Mouse (Mus musculus): ENCODE results near the gene Kif1a.
"Not testable (repeated sequence)": the region's sequence is repeated elsewhere in the genome, so short reads cannot be mapped to it uniquely, and the experiment has no call there.

The Kif1a gene

DNA sequence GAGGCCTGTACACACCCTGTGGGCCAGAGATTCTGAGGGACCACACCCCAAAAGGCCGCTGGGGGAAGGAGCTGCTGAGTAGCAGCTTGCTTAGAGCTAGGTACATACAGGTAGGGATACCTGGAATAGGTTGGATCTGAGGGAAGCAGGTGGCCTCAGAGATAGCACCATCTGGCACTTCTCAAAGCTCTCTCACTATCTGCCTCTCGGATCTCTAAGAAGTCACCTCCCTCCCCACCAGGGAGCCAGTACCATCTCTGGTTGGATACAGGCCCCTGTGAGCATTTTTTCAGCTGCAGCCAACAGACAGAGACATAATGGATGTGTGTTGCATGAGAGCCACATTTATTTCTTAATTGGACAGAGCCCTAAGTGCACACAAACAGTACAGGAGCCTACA lies 86.6 kb downstream of the Kif1a start:
- DNase-seq = no peak

DNA sequence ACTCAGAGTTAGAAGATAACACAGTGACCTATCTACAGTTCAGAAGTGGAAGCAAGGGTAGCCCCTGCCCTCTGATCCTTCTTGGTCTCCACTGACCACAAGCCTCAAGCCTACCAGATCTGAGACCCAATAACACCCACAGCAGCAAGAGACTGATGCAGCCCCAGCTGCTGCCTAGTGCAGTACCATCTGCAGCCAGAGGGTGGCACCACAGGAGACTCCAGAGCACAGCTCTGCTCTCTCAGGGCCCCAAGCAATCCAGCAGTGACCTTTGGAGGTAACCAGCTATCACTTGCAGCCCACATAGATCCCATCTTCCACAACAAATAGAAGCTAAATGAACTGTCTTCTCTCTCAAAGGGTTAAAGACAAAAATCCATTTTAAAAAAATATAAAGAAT lies 87.3 kb downstream of the Kif1a start:
- DNase-seq = peak; percentile 76

DNA sequence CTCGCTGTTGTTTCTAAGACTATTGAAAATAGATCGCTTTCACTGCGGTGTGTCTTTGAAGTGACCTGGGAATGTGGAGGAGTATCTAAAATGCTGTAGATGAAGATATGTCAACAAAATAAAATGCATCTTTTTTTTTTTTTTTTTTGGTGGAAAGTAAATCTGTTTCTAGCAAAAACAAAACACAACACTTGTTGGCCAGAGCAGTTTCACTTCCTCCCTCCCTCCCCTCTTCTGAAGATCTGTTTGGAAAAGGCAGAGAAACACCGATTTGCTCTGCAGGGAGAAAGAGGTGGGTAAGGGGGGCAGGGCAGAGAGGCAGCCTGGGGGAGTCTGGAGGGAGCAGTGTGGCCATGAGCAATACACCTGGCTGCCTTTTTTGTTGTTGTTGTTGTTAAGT lies 88.4 kb downstream of the Kif1a start:
- no peak for DNase-seq

DNA sequence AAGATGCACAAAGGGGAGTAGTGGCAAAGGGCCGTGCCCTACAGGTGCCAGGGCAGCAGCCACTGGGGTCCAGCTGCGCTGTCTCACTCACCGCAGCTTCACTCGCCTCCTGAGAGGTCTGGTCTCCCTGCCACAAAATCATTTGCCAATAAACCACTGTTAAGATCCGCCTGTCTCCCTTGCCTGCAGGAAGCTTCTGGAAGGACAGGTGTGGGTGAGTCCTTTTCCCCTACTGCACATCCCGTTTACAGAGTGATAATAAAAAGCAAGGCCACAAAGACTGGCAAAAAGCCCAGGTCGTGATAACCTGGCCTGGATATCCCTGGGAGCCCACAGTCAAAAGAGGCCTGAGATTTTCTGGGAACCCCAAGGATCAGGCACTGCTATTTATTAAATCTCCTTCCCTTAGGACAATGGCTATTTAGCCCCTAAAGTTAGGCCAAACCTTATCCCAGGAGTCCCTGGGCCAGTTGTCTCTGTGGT lies 89.6 kb downstream of the Kif1a start:
- DNase-seq = no peak

DNA sequence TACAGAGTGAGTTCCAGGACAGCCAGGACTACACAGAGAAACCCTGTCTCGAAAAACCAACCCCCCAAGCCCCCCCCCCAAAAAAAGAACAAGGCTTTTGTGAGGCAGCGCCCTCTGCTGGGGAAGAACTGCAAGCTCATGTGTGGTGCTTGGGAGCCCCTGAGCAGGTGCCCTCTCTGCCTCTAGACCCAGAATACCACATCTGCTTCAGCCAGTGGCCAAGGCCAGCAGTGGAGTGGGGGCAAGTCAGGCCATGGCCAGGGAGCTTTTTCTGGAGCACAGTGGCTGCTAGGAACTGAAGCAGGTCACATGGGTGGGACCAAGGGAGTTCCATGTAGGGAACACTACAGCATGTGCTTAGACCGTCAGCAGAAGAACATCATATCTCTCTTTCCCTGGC lies 91.0 kb downstream of the Kif1a start:
- DNase-seq = no peak

DNA sequence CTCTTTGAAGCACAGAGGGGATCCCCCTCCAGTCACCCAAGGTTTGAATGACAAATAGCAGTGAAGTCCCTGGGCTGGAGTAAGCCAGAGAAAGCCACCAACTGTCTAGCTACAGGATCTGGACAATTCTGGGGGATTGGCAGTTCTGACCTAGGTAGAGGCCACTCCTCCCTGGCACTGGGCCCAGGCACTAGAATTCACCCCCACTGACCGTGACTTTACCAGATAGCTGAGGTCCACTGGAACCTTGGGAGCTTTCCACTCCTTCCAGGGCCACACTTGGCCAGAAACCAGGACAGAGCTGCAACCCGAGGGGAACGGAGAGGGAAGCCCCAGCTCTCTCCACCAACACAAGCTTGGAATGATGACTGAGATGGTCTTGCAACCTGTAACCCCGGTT lies 92.6 kb downstream of the Kif1a start:
- DNase-seq = no peak

DNA sequence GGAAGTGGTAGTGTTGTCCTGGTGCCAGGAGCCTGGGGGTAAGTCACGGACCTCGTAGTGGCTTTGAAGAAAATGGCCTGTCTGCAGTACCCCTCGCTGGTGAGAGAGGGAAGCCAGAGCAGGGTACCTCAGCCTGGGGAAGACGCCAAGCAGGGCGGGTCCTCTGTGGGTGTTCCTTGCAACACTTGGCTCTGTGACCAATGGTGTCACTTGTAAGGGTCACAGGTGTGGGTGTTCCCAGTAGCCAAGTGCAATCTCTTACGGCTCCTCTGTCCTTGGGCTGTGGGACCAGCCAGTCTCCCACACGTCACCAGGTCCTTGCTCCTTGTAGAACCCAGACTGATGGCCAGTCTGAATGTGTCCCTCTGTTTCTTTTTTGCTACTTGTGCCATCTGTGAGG lies 95.7 kb downstream of the Kif1a start, which contains the start of gene Aqp12:
Aqp12 (plus strand) TSS at position 274 of the 400 bp plus-strand sequence.
- no peak for DNase-seq

DNA sequence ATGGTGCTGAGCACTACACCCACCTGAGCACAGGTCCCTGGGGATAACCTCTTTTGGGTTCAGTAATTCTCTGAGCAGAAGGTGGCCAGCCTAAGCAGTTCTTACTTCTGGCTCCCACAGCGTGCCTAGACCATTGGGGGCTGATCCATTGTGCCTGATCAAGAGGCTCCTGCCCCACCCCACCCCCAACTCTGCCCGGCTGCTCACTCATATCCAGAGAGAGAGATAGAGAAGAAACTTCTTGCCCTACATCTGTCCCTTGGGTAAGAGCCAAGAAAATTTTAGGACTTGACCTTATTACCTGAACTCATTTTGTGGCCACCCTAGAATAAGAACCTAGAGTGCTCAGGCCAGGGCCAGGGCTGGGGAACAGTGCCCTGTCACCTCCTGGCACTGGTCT lies 108.9 kb downstream of the Kif1a start:
- DNase-seq = no peak

DNA sequence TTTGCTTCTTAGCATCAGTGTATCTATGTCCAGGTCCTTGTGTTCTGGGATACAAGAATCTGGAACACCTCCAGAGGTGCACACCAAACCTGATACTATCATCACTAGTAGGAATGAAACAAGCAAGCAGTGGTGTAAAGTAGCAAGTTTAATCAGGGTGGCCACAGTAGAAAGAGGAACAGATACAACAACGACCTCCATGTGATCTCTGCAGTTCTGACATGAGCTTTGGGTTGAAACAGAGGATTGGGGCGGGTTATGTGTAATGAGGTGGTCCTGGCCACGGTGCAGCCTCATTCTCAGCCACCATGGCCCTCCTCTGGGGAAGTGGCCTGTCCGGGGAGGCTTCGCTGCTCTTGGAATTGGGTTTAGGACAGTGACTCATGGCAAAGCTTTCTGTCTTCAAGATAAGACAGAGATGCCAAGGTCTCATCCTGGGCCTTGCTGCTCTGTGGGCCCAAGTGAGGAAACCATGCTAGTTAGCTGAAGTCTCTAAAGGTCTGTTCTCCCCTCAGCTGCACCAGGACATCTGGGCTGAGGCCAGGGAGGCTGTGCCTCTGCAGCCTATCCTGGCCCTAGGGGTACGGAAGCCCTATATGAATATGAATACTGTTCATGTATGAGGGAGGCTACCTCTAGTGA lies 109.4 kb downstream of the Kif1a start:
- no peak for DNase-seq

DNA sequence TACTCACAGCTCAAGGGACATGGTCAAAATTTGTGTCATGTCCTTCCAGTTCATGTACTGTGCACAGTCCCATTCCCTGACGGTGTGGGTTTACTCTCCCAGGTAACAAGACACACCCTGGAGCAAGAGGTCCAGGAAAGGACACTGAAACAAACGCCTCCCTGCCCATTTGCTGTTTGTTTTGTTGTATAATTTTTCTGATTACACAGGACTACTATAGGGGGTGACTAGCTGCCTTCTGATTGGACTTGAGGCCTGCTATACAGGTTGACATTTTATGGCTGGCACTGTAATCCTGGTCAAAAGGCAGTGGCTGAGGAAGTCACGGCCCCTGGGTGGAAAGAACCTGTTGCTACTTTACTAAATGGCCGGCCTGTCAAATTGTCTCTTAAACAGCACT lies 111.9 kb downstream of the Kif1a start:
- DNase-seq = no peak

DNA sequence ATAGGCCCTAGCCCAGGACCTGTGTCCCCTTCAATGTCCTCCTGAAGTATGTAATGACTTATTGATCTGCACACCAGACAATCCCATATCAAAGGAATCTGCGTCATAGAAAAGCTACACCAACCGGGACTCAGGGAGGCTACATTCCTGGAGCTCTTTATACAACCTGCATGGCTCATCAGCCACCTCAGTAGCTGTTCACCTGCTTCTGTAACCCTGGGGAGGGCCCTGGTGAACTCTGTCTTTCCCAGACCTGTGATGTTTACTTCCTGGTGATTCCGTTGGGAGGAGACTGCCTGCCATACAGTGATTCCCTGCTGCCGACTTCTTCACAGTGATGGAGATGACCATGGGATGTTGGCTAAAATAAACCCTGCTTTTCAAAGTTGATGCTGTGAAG lies 112.9 kb downstream of the Kif1a start:
- no peak for DNase-seq

DNA sequence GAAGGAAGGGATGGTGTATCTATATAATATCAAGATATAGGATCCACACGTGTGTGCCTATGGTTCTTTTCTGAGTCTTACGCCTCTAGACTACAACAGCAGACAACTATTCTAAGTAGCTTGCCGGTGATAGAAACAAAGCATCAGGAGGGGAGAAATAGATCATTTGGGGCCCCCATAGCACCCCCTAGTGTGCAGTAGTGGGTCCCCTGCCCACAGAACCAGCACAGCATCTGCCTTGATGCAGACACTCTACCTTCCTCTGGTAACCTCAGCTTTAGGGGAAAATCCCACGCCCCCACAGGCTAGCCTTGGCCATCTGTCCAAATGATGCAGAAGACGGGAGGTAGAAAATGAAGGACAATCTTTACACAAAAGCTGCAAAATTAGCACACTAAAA lies 116.8 kb downstream of the Kif1a start:
- DNase-seq = no peak

DNA sequence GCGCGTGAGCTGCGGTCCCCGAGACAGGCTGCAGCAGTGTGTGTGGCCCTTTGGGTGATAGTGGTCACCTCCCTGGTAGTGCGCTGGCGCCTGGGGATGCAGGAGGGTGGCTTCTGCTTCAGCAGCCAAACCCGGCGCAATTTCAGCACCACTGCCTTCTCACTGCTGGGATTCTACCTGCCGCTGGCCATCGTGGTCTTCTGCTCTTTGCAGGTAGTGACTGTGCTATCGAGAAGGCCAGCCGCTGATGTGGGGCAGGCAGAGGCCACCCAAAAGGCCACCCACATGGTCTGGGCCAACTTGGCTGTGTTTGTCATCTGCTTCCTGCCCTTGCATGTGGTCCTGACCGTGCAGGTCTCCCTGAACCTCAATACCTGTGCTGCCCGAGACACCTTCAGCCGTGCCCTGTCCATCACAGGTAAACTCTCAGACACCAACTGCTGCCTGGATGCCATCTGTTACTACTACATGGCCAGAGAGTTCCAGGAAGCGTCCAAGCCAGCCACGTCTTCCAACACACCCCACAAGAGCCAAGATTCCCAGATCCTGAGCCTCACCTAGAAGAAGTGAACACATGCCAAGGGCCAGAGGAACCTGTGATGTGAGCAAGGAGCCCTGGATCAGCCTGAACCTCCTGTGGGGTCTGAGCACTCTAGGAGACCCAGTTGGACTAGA lies 118.7 kb downstream of the Kif1a start:
- DNase-seq = no peak

DNA sequence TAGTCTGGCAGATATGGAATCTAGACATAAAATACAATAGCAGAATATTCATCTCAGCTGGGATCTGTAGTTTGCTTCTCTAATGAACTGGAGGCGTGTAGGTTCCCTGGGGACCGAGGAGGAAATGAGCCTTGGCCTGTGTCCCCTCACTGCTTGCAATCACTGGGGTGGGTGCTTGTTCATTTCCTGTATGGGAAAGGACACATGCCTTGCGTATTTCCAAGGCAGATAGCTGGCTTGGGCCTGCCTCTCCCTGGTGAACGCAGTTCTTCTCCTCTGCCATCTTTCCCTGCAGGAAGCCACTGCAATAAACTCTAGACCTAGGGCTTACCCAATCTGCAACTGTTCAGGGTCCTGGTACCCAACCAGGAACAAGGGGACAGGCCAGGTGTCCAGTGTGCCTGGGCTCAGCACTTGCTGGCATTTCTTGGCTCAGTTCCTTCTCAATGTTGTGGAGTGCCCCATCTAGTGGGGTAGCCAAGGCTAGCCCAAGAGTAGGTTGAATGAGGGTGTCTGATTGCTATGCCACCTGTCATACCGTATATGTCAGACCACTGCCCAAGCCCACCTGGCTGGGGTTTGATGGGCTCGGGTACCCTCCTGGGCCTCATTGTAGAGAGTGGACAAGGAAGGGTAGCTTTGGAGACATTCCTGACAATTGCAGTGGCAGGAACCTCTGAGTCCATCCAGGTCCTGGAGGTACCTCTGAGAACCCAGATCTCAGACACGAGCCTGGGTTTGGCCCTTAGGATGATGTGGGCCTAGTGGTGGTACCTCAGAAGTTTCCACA lies 120.5 kb downstream of the Kif1a start:
- no peak for DNase-seq

DNA sequence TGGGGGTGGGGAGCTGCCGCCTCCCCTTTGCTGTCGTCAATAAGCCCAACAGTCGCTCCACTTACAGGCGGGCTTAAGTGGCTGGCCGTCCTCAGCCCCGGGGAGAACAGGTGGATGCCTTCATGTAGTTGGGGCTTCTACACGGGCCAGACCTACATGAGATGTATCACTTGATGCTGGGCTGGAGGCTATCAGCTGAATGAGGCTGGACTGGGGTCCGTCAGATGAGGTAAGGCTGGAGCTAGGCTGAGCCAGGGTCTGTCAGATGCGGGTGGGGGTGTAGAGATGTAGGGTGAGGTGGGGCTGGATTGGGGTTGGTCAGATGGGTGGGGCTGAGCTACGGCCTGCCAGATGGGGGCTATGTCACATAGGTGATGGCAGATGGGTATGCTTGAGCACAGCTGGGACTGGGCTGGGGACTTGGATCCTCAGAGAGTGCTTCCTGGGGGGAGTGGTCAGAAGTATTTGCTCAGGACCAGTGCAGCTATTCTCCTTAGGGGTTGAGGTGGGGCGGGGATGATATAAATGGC lies 122.6 kb downstream of the Kif1a start:
- DNase-seq = no peak

DNA sequence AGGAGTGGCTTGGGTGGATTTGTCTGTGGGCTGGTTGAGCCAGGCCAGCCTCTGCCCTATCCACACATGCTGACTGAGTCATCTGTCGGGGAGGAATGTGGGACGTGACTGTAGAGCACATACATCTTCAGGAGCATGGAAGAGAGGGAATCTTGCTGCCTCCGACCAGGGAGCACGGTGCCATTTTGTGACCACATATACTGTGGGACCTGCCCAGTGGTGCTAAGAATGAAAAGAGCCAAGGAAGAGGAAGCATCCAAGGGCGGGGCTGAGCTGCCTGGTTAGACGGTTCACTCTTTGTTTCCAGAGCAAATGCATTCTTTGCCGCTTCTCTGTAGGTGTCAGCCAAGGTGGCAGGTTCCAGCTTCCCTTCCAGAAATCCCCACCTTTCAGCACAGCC lies 123.1 kb downstream of the Kif1a start:
- no peak for DNase-seq

DNA sequence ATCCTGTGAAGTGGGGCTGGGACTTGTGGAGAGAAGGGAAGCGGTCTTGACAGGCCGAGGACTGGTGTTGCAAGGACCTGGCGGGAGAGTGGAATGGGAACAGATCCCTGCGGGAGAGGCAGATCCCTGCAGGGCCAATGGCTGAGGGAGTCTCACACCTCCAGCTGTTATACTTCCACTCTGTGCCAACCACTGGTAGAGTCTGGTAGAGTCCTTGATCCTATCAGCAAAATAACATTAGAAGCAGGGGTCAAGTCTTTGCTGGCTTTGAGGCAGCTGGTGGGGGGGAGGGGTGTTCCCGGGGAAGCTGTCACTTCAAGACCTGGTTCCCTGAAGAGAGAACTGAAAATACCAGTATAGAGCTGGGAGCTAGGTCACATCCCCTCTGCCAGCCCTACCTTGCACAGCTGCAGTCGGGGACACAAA lies 125.6 kb downstream of the Kif1a start:
- no peak for DNase-seq

DNA sequence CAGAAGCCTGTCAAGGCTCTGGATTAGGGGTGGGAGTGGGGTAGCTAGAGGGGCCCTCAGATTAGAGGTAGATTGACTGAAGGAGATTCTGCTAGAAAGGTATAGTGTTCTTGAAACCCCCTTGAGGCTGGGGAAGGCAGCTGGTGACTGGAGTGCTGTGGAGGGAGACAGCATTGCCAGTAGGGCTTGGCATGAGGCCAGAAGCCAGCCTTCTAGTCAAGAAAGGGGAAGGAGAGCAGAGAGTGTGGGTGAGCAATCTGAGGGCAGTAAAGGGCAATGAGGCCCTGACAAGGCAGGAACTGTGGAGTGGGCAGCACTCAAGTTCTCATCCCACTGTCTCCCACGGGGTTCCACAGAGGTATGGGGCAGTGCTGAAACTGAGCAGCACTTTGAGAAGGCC lies 128.9 kb downstream of the Kif1a start:
- DNase-seq = no peak

DNA sequence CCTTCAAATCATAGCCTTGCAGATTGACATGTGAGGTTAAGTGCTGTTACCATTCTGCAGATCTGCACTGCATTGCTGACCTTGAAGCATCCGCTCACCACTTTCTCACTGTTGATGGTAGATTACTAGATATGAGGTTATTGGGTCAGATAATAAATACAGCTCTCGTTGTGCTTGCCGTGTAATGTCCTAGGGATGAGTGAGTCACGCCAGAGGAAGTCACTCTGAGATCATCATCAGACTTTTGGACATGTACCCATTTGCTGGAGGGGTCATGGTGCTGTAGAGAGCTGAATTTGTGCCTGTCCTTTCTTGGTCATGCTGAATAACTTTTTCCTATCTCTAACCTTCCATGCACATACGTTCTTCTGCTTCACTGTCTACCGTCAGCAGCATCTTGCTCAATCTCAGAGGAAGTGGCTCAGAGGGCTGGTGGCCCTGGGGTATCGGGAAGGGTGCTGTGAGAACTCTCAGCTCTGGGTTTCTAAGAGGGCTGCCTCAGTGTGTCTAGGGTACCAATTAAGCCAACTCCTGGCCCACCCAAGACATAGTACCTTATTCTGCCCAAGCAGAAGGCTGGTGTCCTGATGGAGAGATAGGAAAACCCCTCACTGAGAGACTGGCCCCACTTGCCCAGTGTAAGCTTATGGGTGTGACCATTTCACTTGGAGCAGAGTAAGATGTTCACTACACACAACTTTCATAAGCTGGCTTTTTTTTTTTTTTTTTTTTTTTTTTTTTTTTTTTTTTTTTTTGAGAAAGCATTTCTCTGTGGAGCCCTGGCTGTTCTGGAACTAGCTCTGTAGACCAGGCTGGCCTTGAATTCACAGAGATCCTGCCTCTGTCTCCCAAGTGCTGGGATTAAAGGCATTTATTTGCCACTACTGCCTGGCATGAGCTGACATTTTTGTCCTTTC lies 129.6 kb downstream of the Kif1a start:
- DNase-seq = no peak

DNA sequence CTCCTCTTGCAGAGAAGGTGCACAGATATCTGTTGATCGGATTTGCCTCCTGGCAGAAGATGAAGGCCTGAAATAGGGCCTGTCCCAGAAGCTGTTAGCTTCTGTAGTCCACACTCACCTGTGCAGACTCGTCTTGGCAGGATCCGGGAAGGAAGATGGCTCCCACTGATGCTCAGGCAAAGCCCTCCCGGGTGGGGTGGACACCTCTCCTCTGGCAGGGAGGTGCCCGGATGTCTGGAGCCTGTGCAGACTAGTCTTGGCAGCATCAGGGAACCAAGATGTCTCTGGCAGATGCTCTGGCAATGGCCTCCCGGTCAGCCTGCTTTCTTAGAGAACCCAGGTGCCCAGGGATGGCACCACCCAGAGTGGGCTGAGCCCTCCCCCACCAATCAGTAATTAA lies 131.0 kb downstream of the Kif1a start:
- DNase-seq = not testable (repeated sequence)

All from cerebellum, adult 11 months (tissue).